Mouse (Mus musculus) forebrain, embryonic 16.5 days (tissue): ENCODE measurements around the gene Cadm1. TPM values are rescaled to one million over a fixed set of nuclear protein-coding genes. Genes with fewer than 3 reads are reported as not detected.
A peak's percentile ranks its signal among the peaks of the same experiment; 100 is the strongest.

Source experiments
- ATAC-seq: fragments of 200-750 bp; cut with Nextera tagmentation; 2 replicates; pipeline ENCODE4 v1.8.0; 2017; ENCODE audit warnings: mild to moderate bottlenecking, moderate library complexity
- H3K27ac ChIP-seq: fragments of 300-500 bp; sonication (generic); 2 replicates; pipeline ENCODE4 v1.5.1; 2014; ENCODE audit warnings: low read length, control low read depth
- H3K27me3 ChIP-seq: fragments of 300-500 bp; sonication (generic); replicated peaks from 2 replicates; pipeline ENCODE4 v1.6.1; 2014; ENCODE audit warnings: low read length; ENCODE audit not compliant: control insufficient read depth, insufficient read depth
- H3K36me3 ChIP-seq: fragments of 300-500 bp; sonication (generic); 2 replicates; pipeline ENCODE4 v1.6.1; 2014; ENCODE audit not compliant: control insufficient read depth, insufficient read depth
- H3K4me1 ChIP-seq: fragments of 300-500 bp; sonication (generic); replicated peaks from 2 replicates; pipeline ENCODE4 v1.6.1; 2014; ENCODE audit warnings: low read length; ENCODE audit not compliant: control insufficient read depth, insufficient read depth
- H3K4me2 ChIP-seq: fragments of 300-500 bp; sonication (generic); 2 replicates; pipeline ENCODE4 v1.6.1; 2014; ENCODE audit warnings: mild to moderate bottlenecking, low read length, control low read depth
- H3K4me3 ChIP-seq: fragments of 300-500 bp; sonication (generic); replicated peaks from 2 replicates; pipeline ENCODE4 v1.5.1; 2014; ENCODE audit warnings: mild to moderate bottlenecking, low read length, control low read depth
- H3K9ac ChIP-seq: fragments of 300-500 bp; sonication (generic); replicated peaks from 2 replicates; pipeline ENCODE4 v1.6.1; 2014; ENCODE audit warnings: low read depth, low read length, control low read depth
- H3K9me3 ChIP-seq: fragments of 300-500 bp; sonication (generic); 2 replicates; pipeline ENCODE4 v1.6.1; 2016; ENCODE audit warnings: low read length; ENCODE audit not compliant: control insufficient read depth
- WGBS: fragments of 180-500 bp; shearing (Covaris S2); extraction: QIAGEN DNeasy Blood & Tissue Kit; methylation state at CpG from one replicate; pipeline ENCODE4 v1.1.7; 2014; 5-methylcytosine and 5-hydroxymethylcytosine counted together
- polyA plus RNA-seq: library from polyadenylated mRNA; unstranded; fragments of >200 nt; fragmentation: Nextera tagmentation; extraction: Ambion mirVana; gene quantifications from 2 replicates; pipeline ENCODE4 v1.2.1, GENCODE M21; 2015

The Cadm1 gene
- polyA plus RNA-seq, 1 experiment from 2014 or later, result 256 TPM

- Histone ChIP-seq H3K4me3 (no peak overlapping the region), H3K27me3 (no peaks in the 10 kb centered on the region), H3K36me3 (no peaks in the 10 kb centered on the region), H3K27ac (no peak overlapping the region), H3K9me3 (no peaks in the 10 kb centered on the region), H3K4me2 (no peak overlapping the region), H3K9ac (no peak overlapping the region), H3K4me1 (peaks cover 27% of the 10 kb centered on the region)
- WGBS, result 87% methylated on average over 5 of the region's 5 CpGs
- no peak for ATAC-seq
Measured at GRCm38 (mm10) chr9:47762913-47763312, 232.9 kb downstream of the Cadm1 start.

- no peak overlapping the region for H3K9ac ChIP-seq
- no peak overlapping the region for H3K4me3 ChIP-seq
- H3K27ac ChIP-seq, result peak overlapping the region; percentile 17; the same call in 1 of the 2 replicates
- no peak overlapping the region for H3K4me2 ChIP-seq
- no peak for ATAC-seq
- WGBS, result 49% methylated on average over 5 of the region's 5 CpGs
- no peaks in the 10 kb centered on the region for H3K9me3 ChIP-seq
- H3K27me3 ChIP-seq, result no peaks in the 10 kb centered on the region
- H3K36me3 ChIP-seq, result no peaks in the 10 kb centered on the region
- H3K4me1 ChIP-seq, result peaks cover 16% of the 10 kb centered on the region
Measured at GRCm38 (mm10) chr9:47764920-47765319, 234.9 kb downstream of the Cadm1 start.

- ATAC-seq, result no peak
- Histone ChIP-seq H3K4me2 (no peak overlapping the region), H3K9me3 (no peaks in the 10 kb centered on the region), H3K36me3 (no peaks in the 10 kb centered on the region), H3K4me1 (peaks cover 17% of the 10 kb centered on the region), H3K27me3 (no peaks in the 10 kb centered on the region), H3K4me3 (no peak overlapping the region), H3K9ac (no peak overlapping the region), H3K27ac (peak overlapping the region; percentile 17; the same call in 1 of the 2 replicates)
- WGBS, result 81% methylated on average over 13 of the region's 13 CpGs
Measured at GRCm38 (mm10) chr9:47765323-47765722, 235.3 kb downstream of the Cadm1 start.

GRCm38 (mm10) chr9:47766342-47766741 lies 236.4 kb downstream of the Cadm1 start:
- H3K9me3 ChIP-seq, result no peaks in the 10 kb centered on the region
- H3K27me3 ChIP-seq, result no peaks in the 10 kb centered on the region
- peaks cover 22% of the 10 kb centered on the region for H3K4me1 ChIP-seq
- 87% methylated on average over 10 of the region's 10 CpGs for WGBS
- H3K9ac ChIP-seq, result no peak overlapping the region
- no peak overlapping the region for H3K27ac ChIP-seq
- H3K36me3 ChIP-seq, result no peaks in the 10 kb centered on the region
- no peak overlapping the region for H3K4me2 ChIP-seq
- no peak for ATAC-seq
- no peak overlapping the region for H3K4me3 ChIP-seq

GRCm38 (mm10) chr9:47770836-47771235 lies 240.9 kb downstream of the Cadm1 start:
- ATAC-seq, result no peak
- no peak overlapping the region for H3K9ac ChIP-seq
- 33% methylated on average over 11 of the region's 11 CpGs for WGBS
- no peak overlapping the region for H3K4me3 ChIP-seq
- H3K4me1 ChIP-seq, result peaks cover 15% of the 10 kb centered on the region
- H3K27ac ChIP-seq, result peak overlapping the region; percentile 4; the same call in 1 of the 2 replicates
- no peaks in the 10 kb centered on the region for H3K9me3 ChIP-seq
- H3K36me3 ChIP-seq, result no peaks in the 10 kb centered on the region
- H3K27me3 ChIP-seq, result no peaks in the 10 kb centered on the region
- peak overlapping the region; percentile 14; the same call in 1 of the 2 replicates for H3K4me2 ChIP-seq

- H3K9ac ChIP-seq, result no peak overlapping the region
- H3K9me3 ChIP-seq, result no peaks in the 10 kb centered on the region
- 82% methylated on average over 5 of the region's 5 CpGs for WGBS
- no peak overlapping the region for H3K4me2 ChIP-seq
- H3K27ac ChIP-seq, result no peak overlapping the region
- H3K27me3 ChIP-seq, result no peaks in the 10 kb centered on the region
- H3K36me3 ChIP-seq, result no peaks in the 10 kb centered on the region
- ATAC-seq, result no peak
- H3K4me1 ChIP-seq, result peaks cover 24% of the 10 kb centered on the region
- no peak overlapping the region for H3K4me3 ChIP-seq
Measured at GRCm38 (mm10) chr9:47771953-47772352, 242.0 kb downstream of the Cadm1 start.

- H3K9me3 ChIP-seq, result no peaks in the 10 kb centered on the region
- H3K27me3 ChIP-seq, result no peaks in the 10 kb centered on the region
- H3K4me3 ChIP-seq, result no peak overlapping the region
- H3K4me2 ChIP-seq, result no peak overlapping the region
- peaks cover 26% of the 10 kb centered on the region for H3K4me1 ChIP-seq
- 90% methylated on average over 6 of the region's 6 CpGs for WGBS
- ATAC-seq, result no peak
- H3K27ac ChIP-seq, result no peak overlapping the region
- H3K36me3 ChIP-seq, result no peaks in the 10 kb centered on the region
- no peak overlapping the region for H3K9ac ChIP-seq
Measured at GRCm38 (mm10) chr9:47772750-47773149, 242.8 kb downstream of the Cadm1 start.

- no peak overlapping the region for H3K4me3 ChIP-seq
- no peak for ATAC-seq
Measured at GRCm38 (mm10) chr9:47776941-47777919, 247.3 kb downstream of the Cadm1 start.

GRCm38 (mm10) chr9:47778438-47778837 lies 248.5 kb downstream of the Cadm1 start:
- Histone ChIP-seq H3K9ac (no peak overlapping the region), H3K9me3 (no peaks in the 10 kb centered on the region), H3K4me1 (peaks cover 36% of the 10 kb centered on the region), H3K4me2 (no peak overlapping the region; the same call in 1 of the 2 replicates), H3K27me3 (no peaks in the 10 kb centered on the region), H3K27ac (no peak overlapping the region), H3K4me3 (no peak overlapping the region), H3K36me3 (no peaks in the 10 kb centered on the region)
- ATAC-seq, result no peak
- WGBS, result 19% methylated on average over 11 of the region's 11 CpGs

More at GRCm38 (mm10) chr9:47776941-47777919, 247.3 kb downstream of the Cadm1 start:
- H3K36me3 ChIP-seq, result no peaks in the 10 kb centered on the region
- H3K9ac ChIP-seq, result no peak overlapping the region
- WGBS, result 74% methylated on average over 9 of the region's 9 CpGs
- peaks cover 31% of the 10 kb centered on the region for H3K4me1 ChIP-seq
- no peak overlapping the region for H3K4me2 ChIP-seq
- no peaks in the 10 kb centered on the region for H3K27me3 ChIP-seq
- H3K27ac ChIP-seq, result no peak overlapping the region
- H3K9me3 ChIP-seq, result no peaks in the 10 kb centered on the region
